Mouse (Mus musculus) erythroblast, embryonic 14.5 days (primary cell): Measurements from ENCODE around the gene Shmt1. TPM values are rescaled to one million over a fixed set of nuclear protein-coding genes. Genes with fewer than 3 reads are reported as not detected.

Experiments
- H3K27me3 ChIP-seq: 2 replicates; pipeline ENCODE4 v1.6.1; 2012; ENCODE audit warnings: inconsistent platforms; ENCODE audit not compliant: control insufficient read depth
- H3K36me3 ChIP-seq: 2 replicates; pipeline ENCODE4 v1.6.1; 2012; ENCODE audit warnings: mild to moderate bottlenecking, inconsistent platforms; ENCODE audit not compliant: control insufficient read depth
- H3K4me1 ChIP-seq: 2 replicates; pipeline ENCODE4 v1.6.1; 2012; ENCODE audit warnings: inconsistent platforms; ENCODE audit not compliant: control insufficient read depth
- H3K4me3 ChIP-seq: replicated peaks from 2 replicates; pipeline ENCODE3; 2012; ENCODE audit warnings: moderate library complexity, mild to moderate bottlenecking, inconsistent platforms
- H3K9me3 ChIP-seq: 2 replicates; pipeline ENCODE4 v1.6.1; 2012; ENCODE audit warnings: low read length, inconsistent platforms, mixed read lengths; ENCODE audit not compliant: control insufficient read depth
- GATA1 ChIP-seq: IDR thresholded peaks from 2 replicates; pipeline ENCODE4 v1.6.1; 2012; ENCODE audit warnings: low read length, inconsistent platforms, mixed read lengths
- TAL1 ChIP-seq: IDR thresholded peaks from 3 replicates; pipeline ENCODE4 v1.6.1; 2012; ENCODE audit warnings: low read length, inconsistent platforms, mixed read lengths
- polyA plus RNA-seq: library from polyadenylated mRNA; stranded (reverse); fragments of >175 nt; gene quantifications from 2 replicates; pipeline ENCODE4 v1.2.3, GENCODE M21; 2012

The Shmt1 gene
- polyA plus RNA-seq, 1 experiment = not detected

GRCm38 (mm10) chr11:60800892-60801291 is 10.6 kb downstream of the Shmt1 start:
- Histone ChIP-seq H3K27me3 (no peaks in the 10 kb centered on the region), H3K36me3 (peaks cover 38% of the 10 kb centered on the region), H3K9me3 (no peaks in the 10 kb centered on the region), H3K4me1 (peaks cover 5% of the 10 kb centered on the region), H3K4me3 (no peak overlapping the region)
- TF ChIP-seq TAL1 = no peak
- TF ChIP-seq GATA1 = no peak

- no peaks in the 10 kb centered on the region for H3K27me3 ChIP-seq
- H3K36me3 ChIP-seq = peaks cover 39% of the 10 kb centered on the region
- H3K4me1 ChIP-seq = peaks cover 5% of the 10 kb centered on the region
- no peaks in the 10 kb centered on the region for H3K9me3 ChIP-seq
- H3K4me3 ChIP-seq = no peak overlapping the region
- TF ChIP-seq TAL1 (no peak), GATA1 (no peak)
Measured at GRCm38 (mm10) chr11:60799977-60800376, 11.5 kb downstream of the Shmt1 start.

- no peak overlapping the region for H3K4me3 ChIP-seq
- no peak for TF ChIP-seq TAL1
- TF ChIP-seq GATA1 = no peak
- no peaks in the 10 kb centered on the region for H3K9me3 ChIP-seq
- H3K4me1 ChIP-seq = no peaks in the 10 kb centered on the region
- H3K36me3 ChIP-seq = peaks cover 51% of the 10 kb centered on the region
- H3K27me3 ChIP-seq = no peaks in the 10 kb centered on the region
Measured at GRCm38 (mm10) chr11:60796342-60796741, 15.2 kb downstream of the Shmt1 start.

GRCm38 (mm10) chr11:60790472-60790871 is 21.0 kb downstream of the Shmt1 start:
- H3K9me3 ChIP-seq = no peaks in the 10 kb centered on the region
- no peak overlapping the region for H3K4me3 ChIP-seq
- TF ChIP-seq TAL1 = no peak
- TF ChIP-seq GATA1 = no peak
- peaks cover 70% of the 10 kb centered on the region for H3K36me3 ChIP-seq
- no peaks in the 10 kb centered on the region for H3K27me3 ChIP-seq
- no peaks in the 10 kb centered on the region; the same call in 1 of the 2 replicates for H3K4me1 ChIP-seq

- Histone ChIP-seq H3K36me3 (peaks cover 79% of the 10 kb centered on the region), H3K4me3 (no peak overlapping the region), H3K4me1 (peaks cover 12% of the 10 kb centered on the region), H3K27me3 (no peaks in the 10 kb centered on the region), H3K9me3 (no peaks in the 10 kb centered on the region)
- TF ChIP-seq TAL1 (no peak), GATA1 (no peak)
Measured at GRCm38 (mm10) chr11:60787595-60787994, 23.9 kb downstream of the Shmt1 start.

- H3K36me3 ChIP-seq = peaks cover 91% of the 10 kb centered on the region
- no peaks in the 10 kb centered on the region for H3K27me3 ChIP-seq
- peaks cover 44% of the 10 kb centered on the region for H3K4me1 ChIP-seq
- no peaks in the 10 kb centered on the region for H3K9me3 ChIP-seq
- TF ChIP-seq TAL1 (no peak), GATA1 (no peak)
- H3K4me3 ChIP-seq = no peak overlapping the region
Measured at GRCm38 (mm10) chr11:60784179-60784922, 27.2 kb downstream of the Shmt1 start.

- H3K36me3 ChIP-seq = peaks cover 60% of the 10 kb centered on the region
- H3K9me3 ChIP-seq = no peaks in the 10 kb centered on the region
- peaks cover 81% of the 10 kb centered on the region for H3K4me1 ChIP-seq
- TF ChIP-seq GATA1 = no peak
- no peak for TF ChIP-seq TAL1
- H3K27me3 ChIP-seq = no peaks in the 10 kb centered on the region
- H3K4me3 ChIP-seq = peak overlapping the region; percentile 52
Measured at GRCm38 (mm10) chr11:60779673-60780189, 31.8 kb downstream of the Shmt1 start.

- peaks cover 45% of the 10 kb centered on the region for H3K36me3 ChIP-seq
- peaks cover 79% of the 10 kb centered on the region for H3K4me1 ChIP-seq
- H3K4me3 ChIP-seq = peak overlapping the region; percentile 85
- no peak for TF ChIP-seq TAL1
- no peak for TF ChIP-seq GATA1
- no peaks in the 10 kb centered on the region for H3K9me3 ChIP-seq
- H3K27me3 ChIP-seq = no peaks in the 10 kb centered on the region
Measured at GRCm38 (mm10) chr11:60777801-60778370, 33.6 kb downstream of the Shmt1 start.

GRCm38 (mm10) chr11:60776829-60777740 is 34.4 kb downstream of the Shmt1 start, which contains the start of the genes Top3a and Smcr8:
TSS of gene Top3a (minus strand) at chr11:60777365.
TSS of gene Smcr8 (plus strand) at chr11:60777524.
- Histone ChIP-seq H3K9me3 (no peaks in the 10 kb centered on the region), H3K27me3 (no peaks in the 10 kb centered on the region), H3K4me3 (peak within 1 kb of the TSS; percentile 85), H3K4me1 (peaks cover 73% of the 10 kb centered on the region), H3K36me3 (peaks cover 37% of the 10 kb centered on the region)
- TF ChIP-seq TAL1 (no peak), GATA1 (no peak)
